Mouse (Mus musculus): ENCODE data around the gene Kcnc3. TPM values are rescaled to one million over a fixed set of nuclear protein-coding genes. Genes with fewer than 3 reads are reported as not detected.

The Kcnc3 gene
- polyA plus RNA-seq, 1 experiment from 2014 or later = not detected

- Histone ChIP-seq H3K27me3 (ENCODE audit: control insufficient read depth, insufficient read depth, low read length) (peaks cover 77% of the 10 kb centered on the region), H3K36me3 (ENCODE audit: control insufficient read depth, insufficient read depth, low read length) (no peaks in the 10 kb centered on the region), H3K4me3 (ENCODE audit: control insufficient read depth in 1 of 2, insufficient read depth in 1 of 2, low read depth in 1 of 2, low read length in 2 of 2) (peak overlapping the region in 1 of 2 experiments; percentile 12; a peak in 1 of 4 replicates), H3K9ac (ENCODE audit: low read length) (no peak overlapping the region), H3K4me2 (ENCODE audit: low read length) (peak overlapping the region; percentile 43), H3K4me1 (ENCODE audit: control insufficient read depth in 2 of 2, insufficient read depth in 2 of 2, low read length in 2 of 2) (0 out of 4 replicates have a peak, but pooled peaks cover 0 to 2% of the 10 kb centered on the region in 2 experiments), H3K9me3 (ENCODE audit: control insufficient read depth, low read length) (no peaks in the 10 kb centered on the region), H3K27ac (replicated peaks in 1 of 2; ENCODE audit: control insufficient read depth in 1 of 2, insufficient read depth in 1 of 2, low read depth in 2 of 2, low read length in 2 of 2) (no peak overlapping the region)
- 2% methylated on average over 25 of the region's 25 CpGs for WGBS
- no peak for ATAC-seq (ENCODE audit: insufficient number of reproducible peaks, insufficient read depth, low FRiP score, low read depth)
Observed at GRCm38 (mm10) chr7:44604139-44604606, 13.7 kb downstream of the Kcnc3 start.

DNA sequence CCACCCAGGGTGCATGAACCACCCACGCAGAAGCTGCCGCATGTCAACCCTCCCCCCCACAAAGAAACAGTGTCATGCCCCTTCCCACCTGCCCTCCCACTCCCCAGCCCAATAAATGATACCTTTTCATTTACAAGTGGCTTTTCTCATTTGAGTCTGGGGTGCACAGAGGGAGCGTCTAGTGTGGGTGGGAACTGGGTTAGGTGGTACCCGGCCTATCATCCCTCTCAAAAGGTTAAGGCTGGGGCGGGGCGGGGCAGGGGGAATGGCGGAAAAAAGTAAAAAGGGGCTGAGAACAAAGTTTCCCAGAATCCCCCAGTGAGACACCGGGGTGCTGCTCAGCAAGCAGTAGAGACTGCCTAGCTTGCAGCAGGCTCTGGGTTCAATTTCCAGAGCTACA lies 14.2 kb downstream of the Kcnc3 start:
- Histone ChIP-seq H3K4me2 (ENCODE audit: low read length) (no peak overlapping the region), H3K4me3 (ENCODE audit: control insufficient read depth in 1 of 2, insufficient read depth in 1 of 2, low read depth in 1 of 2, low read length in 2 of 2) (no peak overlapping the region), H3K27ac (replicated peaks in 1 of 2; ENCODE audit: control insufficient read depth in 1 of 2, insufficient read depth in 1 of 2, low read depth in 2 of 2, low read length in 2 of 2) (no peak overlapping the region), H3K9me3 (ENCODE audit: control insufficient read depth, low read length) (no peaks in the 10 kb centered on the region), H3K4me1 (ENCODE audit: control insufficient read depth in 2 of 2, insufficient read depth in 2 of 2, low read length in 2 of 2) (0 out of 4 replicates have a peak, but pooled peaks cover 0 to 2% of the 10 kb centered on the region in 2 experiments), H3K27me3 (ENCODE audit: control insufficient read depth, insufficient read depth, low read length) (peaks cover 80% of the 10 kb centered on the region), H3K36me3 (ENCODE audit: control insufficient read depth, insufficient read depth, low read length) (no peaks in the 10 kb centered on the region), H3K9ac (ENCODE audit: low read length) (no peak overlapping the region)
- no peak for ATAC-seq (ENCODE audit: insufficient number of reproducible peaks, insufficient read depth, low FRiP score, low read depth)
- 2% methylated on average over 8 of the region's 8 CpGs for WGBS

- Histone ChIP-seq H3K9ac (ENCODE audit: low read length) (no peak overlapping the region), H3K36me3 (ENCODE audit: control insufficient read depth, insufficient read depth, low read length) (no peaks in the 10 kb centered on the region), H3K27ac (replicated peaks in 1 of 2; ENCODE audit: control insufficient read depth in 1 of 2, insufficient read depth in 1 of 2, low read depth in 2 of 2, low read length in 2 of 2) (no peak overlapping the region), H3K27me3 (ENCODE audit: control insufficient read depth, insufficient read depth, low read length) (peaks cover 78% of the 10 kb centered on the region), H3K4me1 (ENCODE audit: control insufficient read depth in 2 of 2, insufficient read depth in 2 of 2, low read length in 2 of 2) (0 out of 4 replicates have a peak, but pooled peaks cover 0 to 2% of the 10 kb centered on the region in 2 experiments), H3K9me3 (ENCODE audit: control insufficient read depth, low read length) (no peaks in the 10 kb centered on the region), H3K4me3 (ENCODE audit: control insufficient read depth in 1 of 2, insufficient read depth in 1 of 2, low read depth in 1 of 2, low read length in 2 of 2) (no peak overlapping the region), H3K4me2 (ENCODE audit: low read length) (no peak overlapping the region)
- 28% methylated on average over 7 of the region's 7 CpGs for WGBS
- no peak for ATAC-seq (ENCODE audit: insufficient number of reproducible peaks, insufficient read depth, low FRiP score, low read depth)
Observed at GRCm38 (mm10) chr7:44605436-44605835, 15.0 kb downstream of the Kcnc3 start.

GRCm38 (mm10) chr7:44606171-44606901 lies 15.9 kb downstream of the Kcnc3 start:
- H3K4me1 ChIP-seq (ENCODE audit: control insufficient read depth in 2 of 2, insufficient read depth in 2 of 2, low read length in 2 of 2) = 0 out of 4 replicates have a peak, but pooled peaks cover 0 to 2% of the 10 kb centered on the region in 2 experiments
- no peak for ATAC-seq (ENCODE audit: insufficient number of reproducible peaks, insufficient read depth, low FRiP score, low read depth)
- 8% methylated on average over 29 of the region's 29 CpGs for WGBS
- no peak overlapping the region for H3K9ac ChIP-seq (ENCODE audit: low read length)
- no peaks in the 10 kb centered on the region for H3K36me3 ChIP-seq (ENCODE audit: control insufficient read depth, insufficient read depth, low read length)
- no peak overlapping the region for H3K27ac ChIP-seq (replicated peaks in 1 of 2; ENCODE audit: control insufficient read depth in 1 of 2, insufficient read depth in 1 of 2, low read depth in 2 of 2, low read length in 2 of 2)
- no peaks in the 10 kb centered on the region for H3K9me3 ChIP-seq (ENCODE audit: control insufficient read depth, low read length)
- H3K27me3 ChIP-seq (ENCODE audit: control insufficient read depth, insufficient read depth, low read length) = peaks cover 69% of the 10 kb centered on the region
- H3K4me3 ChIP-seq (ENCODE audit: control insufficient read depth in 1 of 2, insufficient read depth in 1 of 2, low read depth in 1 of 2, low read length in 2 of 2) = no peak overlapping the region
- no peak overlapping the region for H3K4me2 ChIP-seq (ENCODE audit: low read length)

DNA sequence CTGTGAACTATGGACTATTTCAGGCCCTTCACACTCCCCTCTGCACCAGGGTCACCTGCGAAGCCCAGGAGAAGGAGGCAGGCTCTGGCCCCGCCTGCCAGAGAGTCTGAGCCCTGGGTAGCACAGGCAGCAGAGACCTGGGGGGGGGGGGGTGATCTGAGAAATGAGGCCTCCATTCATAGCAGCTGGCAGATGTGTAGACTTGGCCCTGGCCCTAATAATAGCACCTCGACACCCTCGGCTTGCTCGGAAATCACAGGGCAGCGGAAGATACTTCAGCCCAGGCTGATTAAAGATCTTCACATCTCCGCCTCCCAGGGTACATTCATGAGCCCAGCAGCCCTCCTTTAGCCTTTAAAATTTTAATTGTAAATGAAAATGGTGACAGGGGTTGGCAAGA lies 21.7 kb downstream of the Kcnc3 start:
- Histone ChIP-seq H3K36me3 (ENCODE audit: control insufficient read depth, insufficient read depth, low read length) (no peaks in the 10 kb centered on the region), H3K27ac (replicated peaks in 1 of 2; ENCODE audit: control insufficient read depth in 1 of 2, insufficient read depth in 1 of 2, low read depth in 2 of 2, low read length in 2 of 2) (no peak overlapping the region), H3K9me3 (ENCODE audit: control insufficient read depth, low read length) (no peaks in the 10 kb centered on the region), H3K9ac (ENCODE audit: low read length) (no peak overlapping the region), H3K4me2 (ENCODE audit: low read length) (no peak overlapping the region), H3K4me3 (ENCODE audit: control insufficient read depth in 1 of 2, insufficient read depth in 1 of 2, low read depth in 1 of 2, low read length in 2 of 2) (no peak overlapping the region), H3K4me1 (ENCODE audit: control insufficient read depth in 2 of 2, insufficient read depth in 2 of 2, low read length in 2 of 2) (no peaks in the 10 kb centered on the region), H3K27me3 (ENCODE audit: control insufficient read depth, insufficient read depth, low read length) (peaks cover 50% of the 10 kb centered on the region)
- no peak for ATAC-seq (ENCODE audit: insufficient number of reproducible peaks, insufficient read depth, low FRiP score, low read depth)
- 42% methylated on average over 7 of the region's 7 CpGs for WGBS

- Histone ChIP-seq H3K27ac (replicated peaks in 1 of 2; ENCODE audit: control insufficient read depth in 1 of 2, insufficient read depth in 1 of 2, low read depth in 2 of 2, low read length in 2 of 2) (no peak overlapping the region), H3K4me3 (ENCODE audit: control insufficient read depth in 1 of 2, insufficient read depth in 1 of 2, low read depth in 1 of 2, low read length in 2 of 2) (no peak overlapping the region), H3K4me1 (ENCODE audit: control insufficient read depth in 2 of 2, insufficient read depth in 2 of 2, low read length in 2 of 2) (no peaks in the 10 kb centered on the region), H3K4me2 (ENCODE audit: low read length) (no peak overlapping the region), H3K27me3 (ENCODE audit: control insufficient read depth, insufficient read depth, low read length) (peaks cover 43% of the 10 kb centered on the region), H3K9me3 (ENCODE audit: control insufficient read depth, low read length) (no peaks in the 10 kb centered on the region), H3K9ac (ENCODE audit: low read length) (no peak overlapping the region), H3K36me3 (ENCODE audit: control insufficient read depth, insufficient read depth, low read length) (no peaks in the 10 kb centered on the region)
- WGBS = 8% methylated on average over 20 of the region's 20 CpGs
- ATAC-seq (ENCODE audit: insufficient number of reproducible peaks, insufficient read depth, low FRiP score, low read depth) = no peak
Observed at GRCm38 (mm10) chr7:44614041-44614688, 23.7 kb downstream of the Kcnc3 start.

DNA sequence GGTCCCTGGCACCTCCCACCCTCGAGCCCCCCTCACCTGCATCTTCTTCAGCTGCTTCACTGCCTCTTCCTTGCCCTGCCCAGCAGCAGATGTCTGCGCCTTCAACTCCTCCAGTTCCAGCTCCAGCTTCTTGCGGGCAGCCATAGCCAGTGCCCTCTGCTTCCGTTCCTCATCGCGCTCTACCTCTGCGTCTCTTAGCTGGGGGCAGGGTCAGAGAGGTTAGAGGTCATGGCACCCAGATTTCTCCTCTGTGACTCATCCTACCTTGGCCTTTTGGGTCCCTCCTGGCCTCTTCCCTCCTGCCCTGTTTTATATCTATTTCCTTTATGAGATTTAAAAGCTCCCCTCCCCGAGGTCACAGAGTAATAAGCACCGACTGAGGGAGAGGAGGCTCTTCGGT lies 24.8 kb downstream of the Kcnc3 start:
- no peak for ATAC-seq (ENCODE audit: insufficient number of reproducible peaks, insufficient read depth, low FRiP score, low read depth)
- H3K9me3 ChIP-seq (ENCODE audit: control insufficient read depth, low read length) = 0 out of 2 replicates have a peak, but pooled peaks cover 2% of the 10 kb centered on the region
- no peaks in the 10 kb centered on the region for H3K36me3 ChIP-seq (ENCODE audit: control insufficient read depth, insufficient read depth, low read length)
- H3K27ac ChIP-seq (replicated peaks in 1 of 2; ENCODE audit: control insufficient read depth in 1 of 2, insufficient read depth in 1 of 2, low read depth in 2 of 2, low read length in 2 of 2) = no peak overlapping the region
- peaks cover 39% of the 10 kb centered on the region for H3K27me3 ChIP-seq (ENCODE audit: control insufficient read depth, insufficient read depth, low read length)
- WGBS = 12% methylated on average over 10 of the region's 10 CpGs
- H3K4me2 ChIP-seq (ENCODE audit: low read length) = no peak overlapping the region
- H3K9ac ChIP-seq (ENCODE audit: low read length) = no peak overlapping the region
- H3K4me1 ChIP-seq (ENCODE audit: control insufficient read depth in 2 of 2, insufficient read depth in 2 of 2, low read length in 2 of 2) = no peaks in the 10 kb centered on the region
- H3K4me3 ChIP-seq (ENCODE audit: control insufficient read depth in 1 of 2, insufficient read depth in 1 of 2, low read depth in 1 of 2, low read length in 2 of 2) = no peak overlapping the region
